Mouse (Mus musculus) brain, embryonic 14.5 days (tissue): ENCODE measurements around the gene Tekt3. TPM values are rescaled to one million over a fixed set of nuclear protein-coding genes. Genes with fewer than 3 reads are reported as not detected.

ENCODE experiments used
- DNase-seq: peaks from one replicate; pipeline ENCODE4 v3.0.0-alpha.2; 2011; ENCODE audit warnings: low read depth
- CTCF ChIP-seq: fragments of 200-500 bp; IDR thresholded peaks from 2 replicates; pipeline ENCODE4 v1.5.1; 2012; ENCODE audit warnings: inconsistent platforms, mild to moderate bottlenecking, moderate library complexity, borderline replicate concordance; ENCODE audit not compliant: insufficient read depth, insufficient read length; ENCODE audit errors: extremely low read depth
- POLR2A ChIP-seq: fragments of 200-500 bp; IDR thresholded peaks from 2 replicates; pipeline ENCODE4 v1.6.1; 2012; ENCODE audit warnings: mild to moderate bottlenecking, inconsistent platforms, borderline replicate concordance; ENCODE audit not compliant: poor library complexity, insufficient read depth, insufficient read length, severe bottlenecking; ENCODE audit errors: extremely low read depth
- polyA plus RNA-seq: library from polyadenylated mRNA; depleted of rRNA; stranded (reverse); fragments of >200 nt; gene quantifications from 2 replicates; pipeline ENCODE4 v1.2.3, GENCODE M21; 2012

The Tekt3 gene
- polyA plus RNA-seq, 1 experiment = not detected

- no peak for TF ChIP-seq CTCF
- no peak for TF ChIP-seq POLR2A
Observed at GRCm38 (mm10) chr11:63090986-63091385, 29.5 kb downstream of the Tekt3 start.

GRCm38 (mm10) chr11:63092271-63092670, 30.8 kb downstream of the Tekt3 start:
- no peak for DNase-seq
- TF ChIP-seq CTCF = no peak
- TF ChIP-seq POLR2A = no peak

More at GRCm38 (mm10) chr11:63090986-63091385, 29.5 kb downstream of the Tekt3 start:
- no peak for DNase-seq

GRCm38 (mm10) chr11:63093601-63094000, 32.1 kb downstream of the Tekt3 start:
- DNase-seq = no peak

GRCm38 (mm10) chr11:63094496-63094895, 33.0 kb downstream of the Tekt3 start:
- TF ChIP-seq POLR2A (no peak), CTCF (no peak)
- no peak for DNase-seq

More at GRCm38 (mm10) chr11:63093601-63094000, 32.1 kb downstream of the Tekt3 start:
- TF ChIP-seq CTCF (no peak), POLR2A (no peak)

- DNase-seq = no peak
- TF ChIP-seq CTCF = no peak
- TF ChIP-seq POLR2A = no peak
Observed at GRCm38 (mm10) chr11:63098016-63098415, 36.6 kb downstream of the Tekt3 start.

- DNase-seq = no peak
- TF ChIP-seq POLR2A (no peak), CTCF (no peak)
Observed at GRCm38 (mm10) chr11:63099390-63099789, 37.9 kb downstream of the Tekt3 start.

- no peak for TF ChIP-seq POLR2A
- TF ChIP-seq CTCF = no peak
- DNase-seq = no peak
Observed at GRCm38 (mm10) chr11:63103256-63103655, 41.8 kb downstream of the Tekt3 start.

- TF ChIP-seq CTCF = no peak
- TF ChIP-seq POLR2A = no peak
- no peak for DNase-seq
Observed at GRCm38 (mm10) chr11:63104026-63104425, 42.6 kb downstream of the Tekt3 start.

GRCm38 (mm10) chr11:63109230-63109775, 47.8 kb downstream of the Tekt3 start:
- peak; percentile 24 for DNase-seq
- no peak for TF ChIP-seq POLR2A
- no peak for TF ChIP-seq CTCF

GRCm38 (mm10) chr11:63110329-63110728, 48.9 kb downstream of the Tekt3 start:
- TF ChIP-seq CTCF = no peak
- TF ChIP-seq POLR2A = no peak
- no peak for DNase-seq

GRCm38 (mm10) chr11:63114807-63115641, 53.6 kb downstream of the Tekt3 start:
- no peak for DNase-seq
- TF ChIP-seq POLR2A (no peak), CTCF (no peak)

- no peak for TF ChIP-seq CTCF
- TF ChIP-seq POLR2A = no peak
- DNase-seq = no peak
Observed at GRCm38 (mm10) chr11:63116652-63117051, 55.2 kb downstream of the Tekt3 start.

- TF ChIP-seq POLR2A (no peak), CTCF (no peak)
- no peak for DNase-seq
Observed at GRCm38 (mm10) chr11:63117266-63117665, 55.8 kb downstream of the Tekt3 start.
